ENCODE assay signal across 23 mouse cellular contexts in the genomic region with DNA sequence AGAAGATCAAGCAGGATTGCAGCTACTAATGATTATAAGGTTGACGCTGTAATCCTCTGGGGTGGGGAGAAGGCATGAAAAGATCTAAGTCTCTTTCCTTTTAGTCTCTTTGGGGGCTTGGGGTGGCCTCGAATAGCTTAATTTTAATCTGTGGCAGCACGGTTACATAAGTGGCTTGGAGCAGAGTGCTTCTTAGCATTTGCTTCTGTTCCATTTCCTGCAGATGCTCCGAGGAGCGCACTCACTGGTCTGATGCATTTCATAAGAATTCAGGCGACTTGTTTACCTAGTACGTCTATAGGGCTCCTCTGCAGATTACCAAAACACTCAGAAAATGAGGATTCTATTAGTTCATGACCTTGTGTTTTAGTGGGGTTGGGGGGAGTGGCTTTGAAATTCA. TPM values are rescaled to one million over a fixed set of nuclear protein-coding genes. Genes with fewer than 3 reads are reported as not detected.
DNase-seq lines count a peak whose midpoint lies in the region; ATAC-seq lines count a peak whose summit lies in the region.
"Had no signal": no experiment of that assay in that cellular context is flagged by ENCODE, and none has a peak within 500 bp of the region (broad histone marks: within the 10 kb centered on the region; RNA-seq: fewer than 3 reads in every experiment).

No protein-coding gene starts in this region.

- DNase-seq in frontal cortex, postnatal 10 days (ENCODE audit: low spot score in 2 of 2) = no peak
- peak; percentile 25 for DNase-seq in midbrain, embryonic 14.5 days
- no peak for DNase-seq in midbrain, embryonic 11.5 days (ENCODE audit: low spot score, missing footprints)
- peak; percentile 33 to 39 for DNase-seq in thymus, postnatal 36 days
- no peak for DNase-seq in gastrocnemius, postnatal 4 days (ENCODE audit: low spot score in 2 of 2)
- DNase-seq: cerebellum, adult 11 months; cerebellum, postnatal 14 days; embryo, embryonic 11 days; kidney, adult 11 months; kidney, postnatal 10 days; layer of hippocampus, postnatal 36 days; lung, adult 2 months; lung, postnatal 36 days had no signal

- H3K36me3 ChIP-seq in midbrain, embryonic 14.5 days (ENCODE audit: control insufficient read depth, insufficient read depth, low read length) = no peaks in the 10 kb centered on the region
- no peaks in the 10 kb centered on the region for H3K36me3 ChIP-seq in midbrain, embryonic 11.5 days (ENCODE audit: control insufficient read depth, insufficient read depth, low read length)
- no peaks in the 10 kb centered on the region for H3K36me3 ChIP-seq in macrophage (ENCODE audit: inconsistent target)
- H3K36me3 ChIP-seq in heart, embryonic 11.5 days (ENCODE audit: control insufficient read depth, insufficient read depth, low read length) = no peaks in the 10 kb centered on the region
- H3K36me3 ChIP-seq: limb, embryonic 12.5 days; liver, embryonic 12.5 days; midbrain, embryonic 10.5 days; stomach, embryonic 15.5 days had no signal

- 0 out of 2 replicates have a peak, but pooled peaks cover 3% of the 10 kb centered on the region for H3K27me3 ChIP-seq in midbrain, embryonic 14.5 days (ENCODE audit: control insufficient read depth, insufficient read depth, low read length)
- no peaks in the 10 kb centered on the region for H3K27me3 ChIP-seq in midbrain, embryonic 11.5 days (ENCODE audit: control insufficient read depth, insufficient read depth, low read length)
- H3K27me3 ChIP-seq in heart, embryonic 11.5 days (ENCODE audit: control insufficient read depth, insufficient read depth, low read length) = no peaks in the 10 kb centered on the region
- H3K27me3 ChIP-seq: limb, embryonic 12.5 days; stomach, embryonic 15.5 days had no signal

- peak; percentile 25 for ATAC-seq in frontal cortex, adult (ENCODE audit: low TSS enrichment)
- ATAC-seq in midbrain, embryonic 14.5 days (ENCODE audit: low FRiP score, low TSS enrichment) = 0 out of 2 replicates have a peak, but pooled peaks have one; percentile 34
- ATAC-seq in midbrain, embryonic 11.5 days (ENCODE audit: low FRiP score) = no peak
- no peak for ATAC-seq in heart, embryonic 11.5 days (replicated peaks; ENCODE audit: insufficient number of reproducible peaks, low FRiP score, low TSS enrichment)
- ATAC-seq: forebrain, embryonic 16.5 days; hindbrain, postnatal 0 days; liver, embryonic 12.5 days had no signal

- no peak overlapping the region for H3K4me2 ChIP-seq in midbrain, embryonic 14.5 days (ENCODE audit: low read length)
- H3K4me2 ChIP-seq in midbrain, embryonic 11.5 days = no peak overlapping the region
- no peak overlapping the region for H3K4me2 ChIP-seq in heart, embryonic 11.5 days
- H3K4me2 ChIP-seq: limb, embryonic 12.5 days had no signal

- H3K27ac ChIP-seq in midbrain, embryonic 14.5 days (replicated peaks; ENCODE audit: low read depth, low read length) = no peak overlapping the region
- H3K27ac ChIP-seq in midbrain, embryonic 11.5 days (ENCODE audit: low read depth, low read length) = no peak overlapping the region
- H3K27ac ChIP-seq in macrophage = peak overlapping the region; percentile 46
- no peak overlapping the region for H3K27ac ChIP-seq in heart, embryonic 11.5 days (ENCODE audit: low read depth, low read length)
- H3K27ac ChIP-seq: hindbrain, postnatal 0 days; layer of hippocampus, adult 2 months; limb, embryonic 12.5 days; liver, embryonic 12.5 days; stomach, embryonic 15.5 days had no signal

- 32% methylated on average over 7 of the region's 7 CpGs for WGBS in midbrain, embryonic 14.5 days
- WGBS in midbrain, embryonic 11.5 days = 40% methylated on average over 7 of the region's 7 CpGs
- 31% methylated on average over 7 of the region's 7 CpGs for WGBS in macrophage (ENCODE audit: missing documents)
- 67% methylated on average over 7 of the region's 7 CpGs for WGBS in heart, embryonic 11.5 days (ENCODE audit: insufficient replicate concordance)

- no peaks in the 10 kb centered on the region for H3K9me3 ChIP-seq in midbrain, embryonic 14.5 days (ENCODE audit: control insufficient read depth, low read length)
- H3K9me3 ChIP-seq in midbrain, embryonic 11.5 days (ENCODE audit: control insufficient read depth, low read length) = no peaks in the 10 kb centered on the region
- H3K9me3 ChIP-seq in heart, embryonic 11.5 days (replicated peaks; ENCODE audit: control insufficient read depth, low read length) = no peaks in the 10 kb centered on the region
- H3K9me3 ChIP-seq: limb, embryonic 12.5 days; liver, embryonic 12.5 days; midbrain, embryonic 10.5 days; stomach, embryonic 15.5 days had no signal

- H3K79me2 ChIP-seq in macrophage (ENCODE audit: inconsistent target) = no peaks in the 10 kb centered on the region

- H3K4me1 ChIP-seq in midbrain, embryonic 14.5 days (ENCODE audit: control insufficient read depth, insufficient read depth, low read length) = 0 out of 2 replicates have a peak, but pooled peaks cover 10% of the 10 kb centered on the region
- H3K4me1 ChIP-seq in midbrain, embryonic 11.5 days (ENCODE audit: control insufficient read depth, insufficient read depth, low read length) = peaks cover 8% of the 10 kb centered on the region; the same call in 1 of the 2 replicates
- H3K4me1 ChIP-seq in heart, embryonic 11.5 days (ENCODE audit: control insufficient read depth, insufficient read depth, low read length) = 0 out of 2 replicates have a peak, but pooled peaks cover 4% of the 10 kb centered on the region

- H3K9ac ChIP-seq in midbrain, embryonic 14.5 days (replicated peaks; ENCODE audit: low read length) = no peak overlapping the region
- no peak overlapping the region for H3K9ac ChIP-seq in midbrain, embryonic 11.5 days (ENCODE audit: low read length)
- no peak overlapping the region for H3K9ac ChIP-seq in heart, embryonic 11.5 days (ENCODE audit: low read depth, low read length)
- H3K9ac ChIP-seq: limb, embryonic 12.5 days; liver, embryonic 12.5 days; stomach, embryonic 15.5 days had no signal

- no peak overlapping the region for H3K4me3 ChIP-seq in midbrain, embryonic 14.5 days (replicated peaks; ENCODE audit: low read depth, low read length)
- H3K4me3 ChIP-seq in midbrain, embryonic 11.5 days (ENCODE audit: low read depth, low read length) = no peak overlapping the region
- H3K4me3 ChIP-seq in macrophage (ENCODE audit: inconsistent target) = no peak overlapping the region
- no peak overlapping the region for H3K4me3 ChIP-seq in heart, embryonic 11.5 days (ENCODE audit: low read depth, low read length)
- H3K4me3 ChIP-seq: layer of hippocampus, adult 2 months; limb, embryonic 12.5 days; liver, embryonic 12.5 days; stomach, embryonic 15.5 days had no signal

RNA-seq across cellular contexts. Expression of gene Tmem260, which starts 23.0 kb away (rescaled TPM):
- polyA plus RNA-seq in midbrain, embryonic 14.5 days (2014; fragmentation: Nextera tagmentation; extraction: Ambion mirVana) = 18.7 and 27.3 TPM in 2 replicates
- 25.2 and 27.9 TPM in 2 replicates for polyA plus RNA-seq in midbrain, embryonic 11.5 days (2014; fragmentation: Nextera tagmentation; extraction: Ambion mirVana)
- 100 to 1,000 TPM in 4 of 26 experiments, 10 to 100 TPM in 22; 13.1 to 146 (median 61.5) TPM for total RNA-seq in macrophage (2018; cell fraction: chromatin; rRNA removed)
- total RNA-seq in macrophage (2018; cell fraction: cytosol; rRNA removed) = 10 to 100 TPM in 25 of 26 experiments, 1 to 10 TPM in 1; 9.7 to 33.4 (median 18.0) TPM
- total RNA-seq in macrophage (2018; cell fraction: nucleus; rRNA removed) = 100 to 1,000 TPM in 4 of 26 experiments, 10 to 100 TPM in 22; 17.4 to 173 (median 46.0) TPM
- polyA plus RNA-seq in macrophage (2018) = 17.6 to 21.6 TPM (median 18.2 TPM) in 3 replicates
- 10 to 100 TPM; 15.3 to 16.1 TPM for total RNA-seq in gastrocnemius, postnatal 4 days (2021)
- 14.9 and 17.4 TPM in 2 replicates for polyA plus RNA-seq in heart, embryonic 11.5 days (2014; fragmentation: Nextera tagmentation; extraction: Ambion mirVana)

Comparison
In these comparisons a context has a peak if more than half of its experiments do, and no peak if none do; other contexts are left out.
1. ATAC-seq: peak in frontal cortex, adult (single experiment) and midbrain, embryonic 14.5 days (single experiment); none in midbrain, embryonic 11.5 days (single experiment) and heart, embryonic 11.5 days (single experiment).
2. DNase-seq: peak in midbrain, embryonic 14.5 days (single experiment) and thymus, postnatal 36 days (2 of 2); none in frontal cortex, postnatal 10 days (0 of 2), midbrain, embryonic 11.5 days (single experiment) and gastrocnemius, postnatal 4 days (0 of 2).